Mouse (Mus musculus): Measurements from ENCODE around the gene Depdc5. TPM values are rescaled to one million over a fixed set of nuclear protein-coding genes. Genes with fewer than 3 reads are reported as not detected.
"Not testable (repeated sequence)": the region's sequence is repeated elsewhere in the genome, so short reads cannot be mapped to it uniquely, and the experiment has no call there.

Depdc5 gene
- total RNA-seq (2022), result 10 to 100 TPM; 44.4 to 50.4 (median 45.5) TPM

GRCm38 (mm10) chr5:32863253-32864228, at the start of gene Depdc5:
Gene Depdc5, plus strand, starts transcription at chr5:32863701.
- DNase-seq, result peak; percentile 92

GRCm38 (mm10) chr5:32815396-32815795, 48.1 kb upstream of the Depdc5 start:
- no peak for DNase-seq

- no peak for DNase-seq
These were observed 43.0 kb upstream of the Depdc5 start for GRCm38 (mm10) chr5:32820471-32820870.

- peak; percentile 31 for DNase-seq
These were observed 36.5 kb upstream of the Depdc5 start, which contains the start of gene Gm20671 for GRCm38 (mm10) chr5:32827009-32827408. Gene Gm20671, minus strand, starts transcription at chr5:32827109.

GRCm38 (mm10) chr5:32828766-32829165, 34.7 kb upstream of the Depdc5 start:
- not testable (repeated sequence) for DNase-seq

- no peak for DNase-seq
These were observed 33.4 kb upstream of the Depdc5 start for GRCm38 (mm10) chr5:32830054-32830453.

DNA sequence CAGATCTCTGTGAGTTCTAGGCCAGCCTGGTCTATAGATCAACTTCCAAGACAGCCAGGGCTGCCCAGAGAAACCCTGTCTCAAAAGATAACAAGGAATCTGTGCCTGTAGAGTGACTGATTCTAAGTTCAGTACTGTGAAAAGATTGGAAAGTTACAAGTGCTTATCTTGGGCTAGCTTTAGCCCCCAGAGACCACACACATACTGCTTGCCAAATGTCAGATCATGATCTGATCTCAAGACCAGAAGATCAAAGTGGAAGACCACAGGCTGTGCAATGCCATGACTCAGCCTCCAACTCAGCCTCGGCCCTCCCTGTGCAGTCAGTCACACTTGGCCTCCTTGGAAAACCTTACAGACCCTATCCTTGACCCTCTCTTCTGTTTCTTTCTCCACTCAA, 29.0 kb upstream of the Depdc5 start:
- peak; percentile 47 for DNase-seq

- DNase-seq, result no peak
These were observed 26.5 kb upstream of the Depdc5 start for GRCm38 (mm10) chr5:32836976-32837375.

- DNase-seq, result no peak
These were observed 23.5 kb upstream of the Depdc5 start for GRCm38 (mm10) chr5:32840029-32840428.

- no peak for DNase-seq
These were observed 14.3 kb upstream of the Depdc5 start for GRCm38 (mm10) chr5:32849178-32849577.

- not testable (repeated sequence) for DNase-seq
These were observed 13.9 kb upstream of the Depdc5 start for GRCm38 (mm10) chr5:32849580-32849979.

GRCm38 (mm10) chr5:32852026-32852425, 11.5 kb upstream of the Depdc5 start:
- DNase-seq, result no peak

DNA sequence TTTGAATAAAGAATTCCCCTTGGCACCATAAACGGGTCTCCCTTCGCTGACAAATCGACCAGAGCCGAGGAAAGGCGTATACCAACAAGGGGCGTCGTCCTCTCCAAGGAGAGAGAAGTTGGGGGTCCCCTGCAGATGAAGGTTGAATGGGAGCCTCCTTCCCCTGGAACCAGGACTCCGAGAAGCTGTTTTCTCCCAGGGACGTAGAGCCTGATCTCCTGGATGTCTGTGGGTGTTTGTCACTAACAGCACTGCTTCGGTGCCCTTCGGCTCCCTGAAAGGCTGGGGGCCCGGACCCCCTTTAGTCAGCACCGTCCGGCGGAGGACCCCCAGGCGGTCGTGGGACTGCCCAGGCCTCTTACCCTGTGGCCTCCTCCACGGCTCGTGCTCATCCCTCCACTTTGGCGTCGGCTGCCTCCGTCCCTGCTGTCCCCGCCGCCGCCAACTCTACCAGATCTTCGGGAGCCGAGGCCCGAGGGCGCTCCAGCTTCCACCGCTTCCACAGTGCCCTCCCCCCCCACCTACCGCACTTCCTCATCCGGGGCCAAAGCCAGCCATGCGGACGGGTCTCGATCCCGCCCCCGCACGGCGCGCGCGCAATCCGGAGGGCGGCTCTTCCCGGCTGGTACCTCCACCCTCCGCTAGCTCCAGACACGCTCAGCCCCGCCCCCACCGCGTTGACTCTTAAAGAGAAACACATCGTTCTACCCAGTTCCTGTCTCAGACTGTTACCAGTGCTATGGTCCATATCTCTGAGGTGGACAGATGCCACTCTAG, 9.6 kb upstream of the Depdc5 start, which contains the start of gene Prr14l:
Gene Prr14l, minus strand, starts transcription at position 526 of the 777 bp plus-strand sequence.
- DNase-seq, result peak; percentile 97

- DNase-seq, result no peak
These were observed 8.7 kb upstream of the Depdc5 start for GRCm38 (mm10) chr5:32854818-32855217.

DNA sequence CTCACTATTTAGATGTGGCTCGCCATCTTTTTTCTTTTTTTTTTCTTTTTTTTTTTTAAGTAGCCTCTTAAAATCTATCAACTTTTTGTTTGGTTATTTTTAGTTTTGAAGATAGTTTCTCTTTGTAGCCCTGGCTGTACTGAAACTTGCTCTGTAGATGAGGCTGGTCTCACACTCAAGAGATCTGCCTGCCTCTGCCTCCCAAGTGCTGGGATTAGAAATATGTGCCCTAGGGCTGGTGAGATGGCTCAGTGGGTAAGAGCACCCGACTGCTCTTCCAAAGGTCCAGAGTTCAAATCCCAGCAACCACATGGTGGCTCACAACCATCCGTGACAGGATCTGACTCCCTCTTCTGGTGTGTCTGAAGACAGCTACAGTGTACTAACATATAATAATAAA, 8.2 kb upstream of the Depdc5 start:
- not testable (repeated sequence) for DNase-seq

DNA sequence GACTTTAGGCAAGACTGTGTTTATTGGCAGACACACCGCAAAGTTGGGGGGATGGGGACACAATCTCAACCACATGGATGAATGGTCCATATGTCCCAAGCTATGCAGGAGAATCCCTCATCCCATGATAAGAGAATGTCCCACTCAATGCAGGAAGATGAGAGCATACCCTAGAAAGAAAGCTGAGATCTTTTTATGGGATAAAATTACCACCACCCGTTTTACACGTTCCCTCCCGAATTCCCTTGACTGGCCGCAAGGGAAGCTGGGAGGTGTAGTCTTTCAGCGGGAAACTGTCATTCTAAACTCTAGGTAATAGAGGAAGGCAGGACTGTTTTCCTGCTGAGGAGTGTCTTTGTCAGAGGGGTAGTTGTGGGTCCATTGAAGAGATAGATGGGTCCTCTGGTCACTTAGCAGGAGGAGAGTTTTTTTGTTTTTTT, 5.7 kb upstream of the Depdc5 start:
- no peak for DNase-seq

DNA sequence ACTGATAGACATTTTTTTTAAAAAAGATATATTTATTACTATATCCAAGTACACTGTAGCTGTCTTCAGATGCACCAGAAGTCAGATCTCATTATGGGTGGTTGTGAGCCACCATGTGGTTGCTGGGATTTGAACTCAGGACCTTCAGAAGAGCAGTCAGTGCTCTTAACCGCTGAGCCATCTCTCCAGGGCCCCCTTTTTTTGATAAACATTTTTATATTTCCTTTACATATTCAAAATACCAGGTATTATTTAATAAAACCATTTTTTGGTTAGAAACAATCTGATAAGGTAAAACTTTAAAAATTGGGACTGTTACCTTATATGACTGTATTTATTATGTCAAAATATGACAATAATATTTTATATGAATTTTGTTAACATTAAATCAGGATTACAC, 2.4 kb upstream of the Depdc5 start:
- no peak for DNase-seq

GRCm38 (mm10) chr5:32862469-32863132, 900 bp upstream of the Depdc5 start:
- DNase-seq, result no peak

GRCm38 (mm10) chr5:32869389-32870024, 6.0 kb downstream of the Depdc5 start:
- DNase-seq, result no peak

DNA sequence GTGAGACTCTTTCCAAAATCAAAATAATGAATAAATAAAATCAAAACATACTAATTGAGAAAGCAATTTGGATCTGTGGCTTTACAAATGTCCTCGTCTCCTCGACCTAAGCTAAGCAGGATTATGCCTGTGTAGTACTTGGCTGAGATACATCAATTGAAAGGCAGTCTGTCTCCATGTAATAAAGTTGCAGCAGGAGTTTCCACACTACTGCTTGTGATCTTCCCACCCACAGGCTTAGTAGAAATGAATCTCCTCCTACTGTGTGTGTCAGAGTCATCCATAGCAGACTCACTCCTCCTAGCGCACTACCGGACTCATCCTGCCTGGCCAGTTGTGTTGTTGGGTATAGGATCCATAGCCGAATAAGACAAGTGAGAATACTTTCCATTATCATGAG, 8.8 kb downstream of the Depdc5 start:
- no peak for DNase-seq

- no peak for DNase-seq
These were observed 23.2 kb downstream of the Depdc5 start for GRCm38 (mm10) chr5:32886739-32887138.

DNA sequence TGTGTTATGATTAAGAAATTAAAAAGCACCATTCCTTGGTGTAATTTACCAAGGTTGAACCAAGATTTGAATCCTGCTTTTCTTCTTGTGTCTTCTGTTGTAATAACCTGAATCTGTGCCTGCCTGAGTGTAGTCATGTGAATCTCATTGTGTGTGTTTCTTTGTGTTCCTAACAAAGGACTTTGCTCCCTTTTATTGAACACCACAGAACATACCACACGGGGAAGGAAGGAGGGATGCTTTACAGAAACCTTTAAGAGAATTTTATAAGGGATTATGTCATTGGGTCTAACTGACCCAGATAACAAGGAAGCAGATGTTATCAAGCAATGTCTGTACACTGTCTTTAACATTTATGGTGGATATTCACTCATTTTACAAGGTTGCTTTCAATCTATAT, 44.0 kb downstream of the Depdc5 start:
- no peak for DNase-seq

All from adrenal gland, adult 8-10 months (tissue).